Mouse (Mus musculus) brain, embryonic 14.5 days (tissue): ENCODE data around the gene Hdgfl2.
"Not testable (repeated sequence)": the region's sequence is repeated elsewhere in the genome, so short reads cannot be mapped to it uniquely, and the experiment has no call there.

ENCODE experiments used
- CTCF ChIP-seq: fragments of 200-500 bp; IDR thresholded peaks from 2 replicates; pipeline ENCODE4 v1.5.1; 2012; ENCODE audit warnings: inconsistent platforms, mild to moderate bottlenecking, moderate library complexity, borderline replicate concordance; ENCODE audit not compliant: insufficient read depth, insufficient read length; ENCODE audit errors: extremely low read depth
- POLR2A ChIP-seq: fragments of 200-500 bp; IDR thresholded peaks from 2 replicates; pipeline ENCODE4 v1.6.1; 2012; ENCODE audit warnings: mild to moderate bottlenecking, inconsistent platforms, borderline replicate concordance; ENCODE audit not compliant: poor library complexity, insufficient read depth, insufficient read length, severe bottlenecking; ENCODE audit errors: extremely low read depth

- TF ChIP-seq POLR2A, CTCF: not testable (repeated sequence)
These were observed 1.1 kb upstream of the Hdgfl2 start for GRCm38 (mm10) chr17:56078361-56078760.
